Mouse (Mus musculus) ovary, adult 18-20 months (tissue): ENCODE data around the gene Vat1l.

Experiments
- DNase-seq: peaks from one replicate; pipeline ENCODE4 v3.0.0; 2022; ENCODE audit warnings: low spot score, mixed read lengths

Gene Vat1l

DNA sequence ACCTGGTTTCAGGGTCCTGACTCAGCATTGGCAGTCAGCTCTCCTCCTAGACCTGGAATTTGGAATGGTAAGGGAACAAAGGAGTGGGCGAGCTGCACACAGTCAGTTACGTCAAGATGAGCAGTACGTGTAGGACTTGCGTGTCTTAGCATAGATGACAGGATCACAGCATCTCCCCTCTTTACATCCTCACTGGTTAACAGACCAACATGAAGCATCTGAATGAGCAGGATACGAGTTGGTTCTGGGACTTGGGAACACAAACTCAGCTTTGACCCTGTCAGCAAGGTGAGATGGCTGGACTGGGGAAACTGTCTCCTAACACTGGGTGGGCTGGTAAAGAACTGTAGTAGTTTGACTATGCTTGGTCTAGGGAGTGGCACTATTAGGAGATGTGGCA is 193.9 kb downstream of the Vat1l start:
- no peak for DNase-seq

DNA sequence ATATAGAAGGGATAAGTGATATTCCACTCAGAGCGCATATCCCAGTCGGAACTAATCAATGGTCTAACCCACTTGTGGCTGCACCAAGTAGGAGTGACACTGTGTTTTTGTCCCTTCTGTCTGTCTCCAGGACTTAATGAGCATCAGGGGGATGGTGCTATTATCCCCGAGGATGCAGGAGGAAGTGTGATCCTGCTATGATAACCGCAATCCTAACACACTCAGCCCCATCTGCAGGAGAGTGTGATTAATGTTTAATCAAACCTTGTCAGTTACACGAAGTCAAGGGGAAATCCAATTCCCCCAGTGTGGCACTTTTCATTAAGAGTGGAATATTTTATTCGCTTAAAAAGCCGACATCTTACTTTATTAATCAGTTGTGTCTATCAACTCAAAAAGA is 196.3 kb downstream of the Vat1l start:
- DNase-seq = no peak

- no peak for DNase-seq
These were observed 206.0 kb downstream of the Vat1l start for GRCm38 (mm10) chr8:114411421-114411820.

DNA sequence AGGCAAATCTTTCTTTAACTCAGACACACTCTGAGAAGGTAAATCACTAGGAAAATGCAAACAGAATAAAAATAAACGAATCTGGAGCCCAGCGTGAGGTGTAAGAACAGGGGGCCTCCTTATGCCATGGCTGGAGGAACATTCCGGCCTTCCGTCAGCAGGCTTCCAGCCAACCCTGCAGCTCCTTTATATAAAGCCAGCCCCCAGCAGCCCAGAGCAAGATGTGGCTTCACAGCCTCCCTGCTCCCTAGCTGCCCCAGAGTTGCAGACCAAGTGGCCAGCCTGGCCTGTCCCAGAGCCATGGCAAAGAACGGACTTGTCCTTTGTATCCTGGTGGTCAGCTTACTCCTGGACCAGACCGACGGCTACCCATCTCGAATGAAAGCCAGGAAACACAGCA is 212.4 kb downstream of the Vat1l start, which contains the start of gene Clec3a:
TSS of gene Clec3a (plus strand) at position 301 of the 400 bp plus-strand sequence.
- no peak for DNase-seq

DNA sequence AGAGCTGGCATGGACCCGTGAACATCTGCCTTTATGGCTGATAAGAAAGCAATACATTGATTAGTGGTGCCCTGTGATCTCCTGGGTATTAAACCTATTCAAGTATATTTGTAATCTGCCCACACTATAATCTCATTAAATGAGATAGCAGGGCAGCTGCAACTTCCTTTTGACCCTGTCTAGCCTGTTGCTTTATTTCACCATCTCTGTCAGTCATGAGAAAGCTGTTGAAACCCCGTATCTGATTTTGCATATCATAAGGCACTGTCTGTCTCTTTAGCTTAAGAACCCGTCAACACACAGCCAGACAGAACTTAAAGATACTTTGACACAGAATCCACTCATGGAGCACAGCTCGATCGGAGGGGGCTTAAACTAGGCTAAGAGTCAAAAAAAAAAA is 213.1 kb downstream of the Vat1l start:
- DNase-seq = no peak

GRCm38 (mm10) chr8:114418904-114419303 is 213.5 kb downstream of the Vat1l start:
- no peak for DNase-seq

DNA sequence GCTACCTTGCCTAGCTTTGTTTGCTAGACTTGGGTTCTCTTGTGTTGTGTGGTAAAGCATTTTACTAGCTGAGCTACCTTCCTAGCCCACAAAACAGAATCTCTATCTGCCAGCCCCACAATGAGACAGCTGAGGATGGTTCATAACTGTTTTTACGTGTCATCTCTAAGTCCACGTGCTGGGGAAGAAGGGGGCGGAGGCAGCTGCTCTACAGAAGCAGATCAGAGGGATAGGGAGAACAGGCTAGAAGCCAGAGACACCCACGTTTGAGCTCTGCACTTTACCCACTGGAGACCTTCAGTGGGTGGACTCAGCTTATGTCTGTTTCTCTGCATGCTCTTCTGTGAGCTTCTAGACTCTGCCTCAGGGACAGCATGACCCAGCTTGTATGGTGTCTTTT is 216.1 kb downstream of the Vat1l start:
- no peak for DNase-seq
